Mouse (Mus musculus) hindbrain, embryonic 16.5 days (tissue): Measurements from ENCODE around the gene Mvb12b. TPM values are rescaled to one million over a fixed set of nuclear protein-coding genes. Genes with fewer than 3 reads are reported as not detected.

Source experiments
- polyA plus RNA-seq: library from polyadenylated mRNA; unstranded; fragments of >200 nt; fragmentation: Nextera tagmentation; extraction: Ambion mirVana; gene quantifications from 2 replicates; pipeline ENCODE4 v1.2.1, GENCODE M21; 2015

The Mvb12b gene
- polyA plus RNA-seq, 1 experiment from 2014 or later = 46.5 TPM

Other genes with a start within 250 kb of the Mvb12b start
- 3.3 and 3.5 TPM in 2 replicates for gene Lmx1b, start 247.4 kb downstream of the Mvb12b start, polyA plus RNA-seq